Mouse (Mus musculus) retina, adult 2 months (tissue): ENCODE measurements around the gene Shkbp1.

ENCODE experiments used
- DNase-seq: peaks from one replicate; pipeline ENCODE4 v3.0.0-alpha.2; 2012; ENCODE audit warnings: low read depth, low spot score

Gene Shkbp1

DNA sequence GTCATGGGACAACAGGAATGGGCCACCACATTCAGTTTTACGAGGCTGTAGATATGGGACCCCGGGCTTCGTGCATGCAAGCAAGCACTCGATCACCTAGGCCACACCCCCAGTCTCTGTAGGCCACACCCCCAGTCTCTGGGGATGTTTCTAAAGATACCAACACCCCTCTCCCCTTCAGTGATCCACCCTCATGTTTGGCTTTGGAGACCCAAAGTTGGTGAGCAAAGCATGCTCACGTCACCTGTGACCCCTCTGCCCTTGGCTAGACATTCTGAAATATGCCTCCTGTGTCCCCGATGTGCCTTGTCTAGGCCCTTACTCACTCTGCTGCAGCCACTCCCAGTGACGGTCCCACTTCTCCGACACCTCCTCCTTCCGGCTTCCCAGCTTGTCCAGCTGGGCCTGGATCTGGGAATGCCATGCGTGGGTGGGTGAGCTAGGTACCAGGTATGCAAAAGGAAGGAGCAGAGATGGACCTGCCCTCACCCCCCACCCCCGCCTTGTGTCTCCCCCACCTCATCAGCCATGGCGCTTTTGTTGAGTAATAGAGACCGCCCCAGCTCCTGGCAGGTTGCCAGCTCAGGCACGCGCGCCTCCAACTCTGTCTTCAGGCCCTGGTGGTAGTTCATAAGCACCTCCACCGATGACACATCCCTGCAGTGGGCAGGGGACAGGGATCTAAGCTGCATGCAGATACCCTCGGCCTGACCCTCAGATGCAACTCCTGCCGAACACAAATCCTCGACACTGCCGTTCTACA is 10.4 kb upstream of the Shkbp1 start:
- no peak for DNase-seq

DNA sequence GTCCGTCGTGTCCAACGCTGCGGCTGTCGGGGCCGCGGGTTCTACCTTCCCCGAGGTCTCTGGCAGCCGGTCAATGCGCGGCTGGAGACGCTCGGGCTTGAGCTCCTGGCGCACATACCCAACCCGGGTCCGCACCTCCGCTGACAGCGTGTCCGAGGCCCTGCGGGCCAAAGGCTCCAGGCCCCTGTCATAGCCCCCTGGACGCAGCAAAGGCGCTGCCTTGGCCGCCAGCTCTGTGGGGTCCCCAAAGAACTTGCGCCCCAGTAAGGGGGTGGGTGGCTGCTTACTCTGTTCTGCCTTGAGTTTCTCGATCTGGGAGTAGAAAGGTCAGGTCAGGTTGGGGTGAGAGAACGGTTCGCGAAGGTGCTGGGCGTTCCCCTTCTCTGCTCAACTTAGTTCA is 8.6 kb upstream of the Shkbp1 start:
- DNase-seq = no peak

- DNase-seq = peak; percentile 98
These were observed 5.6 kb upstream of the Shkbp1 start for GRCm38 (mm10) chr7:27361283-27361946.

GRCm38 (mm10) chr7:27360749-27361148 is 4.9 kb upstream of the Shkbp1 start:
- DNase-seq = no peak

GRCm38 (mm10) chr7:27359706-27360358 is 4.0 kb upstream of the Shkbp1 start:
- no peak for DNase-seq

DNA sequence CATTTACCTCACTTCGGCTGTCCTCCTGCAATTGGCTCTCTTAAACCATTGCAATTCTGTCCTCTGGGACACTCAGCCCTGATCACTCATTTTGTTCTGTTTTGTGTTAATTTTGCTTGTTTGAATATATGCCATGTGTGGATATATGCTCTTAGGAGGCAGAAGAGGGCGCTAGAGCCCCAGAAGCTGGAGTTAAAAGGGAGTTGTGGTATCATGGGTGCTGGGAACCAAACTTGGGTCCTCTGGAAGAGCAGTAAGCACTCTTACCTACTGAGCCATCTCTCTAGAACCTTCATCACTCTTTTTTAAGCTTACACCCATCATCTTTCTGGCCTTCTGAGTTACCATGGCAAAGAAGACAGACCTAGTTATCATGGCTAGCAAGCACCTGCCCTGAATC is 3.3 kb upstream of the Shkbp1 start:
- no peak for DNase-seq

GRCm38 (mm10) chr7:27357595-27357978 is 1.8 kb upstream of the Shkbp1 start:
- no peak for DNase-seq

- DNase-seq = no peak
These were observed 1.2 kb upstream of the Shkbp1 start, which contains the start of gene Gm20479 for GRCm38 (mm10) chr7:27356861-27357594. Gene Gm20479 (minus strand): TSS chr7:27357419.

- DNase-seq = no peak
These were observed 429 bp upstream of the Shkbp1 start for GRCm38 (mm10) chr7:27356248-27356647.

DNA sequence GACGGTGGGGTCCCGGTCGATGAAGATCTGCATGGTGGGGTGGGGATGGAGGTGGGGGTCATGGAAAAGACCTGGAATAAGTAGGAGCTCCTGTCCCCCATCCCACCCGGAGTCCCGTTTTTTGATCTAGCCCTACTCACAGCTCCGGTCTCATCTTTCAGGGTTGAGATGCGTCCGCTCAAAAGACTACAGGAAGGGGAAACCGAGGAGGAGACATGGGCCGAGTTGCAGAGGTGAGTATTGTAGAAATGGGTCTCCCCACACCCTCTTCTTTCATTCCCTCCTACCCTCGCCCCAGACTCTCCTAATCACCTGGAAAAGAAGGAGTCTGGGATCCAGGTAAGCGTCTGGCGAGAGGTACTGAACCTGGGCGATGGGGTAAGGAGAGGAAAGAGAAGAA is 558 bp downstream of the Shkbp1 start:
- no peak for DNase-seq

DNA sequence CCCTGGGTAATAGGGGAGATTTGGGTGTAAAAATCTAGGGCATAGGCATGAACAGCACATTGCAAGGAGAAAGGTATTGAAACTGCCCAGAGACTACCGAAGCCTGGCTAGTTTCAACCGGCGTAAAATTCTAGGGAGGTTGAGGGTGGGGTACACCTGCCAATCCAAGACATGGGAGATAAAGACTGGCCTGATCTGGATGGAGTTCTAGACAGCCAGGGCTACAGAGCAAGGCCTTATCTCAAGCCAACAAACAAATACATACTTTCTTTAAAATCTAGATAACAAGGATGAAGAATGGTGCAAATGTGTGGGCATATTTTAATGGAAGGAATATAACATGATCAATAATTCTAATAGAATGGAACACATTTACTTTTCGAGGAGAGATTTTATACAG is 1.0 kb downstream of the Shkbp1 start:
- no peak for DNase-seq

DNA sequence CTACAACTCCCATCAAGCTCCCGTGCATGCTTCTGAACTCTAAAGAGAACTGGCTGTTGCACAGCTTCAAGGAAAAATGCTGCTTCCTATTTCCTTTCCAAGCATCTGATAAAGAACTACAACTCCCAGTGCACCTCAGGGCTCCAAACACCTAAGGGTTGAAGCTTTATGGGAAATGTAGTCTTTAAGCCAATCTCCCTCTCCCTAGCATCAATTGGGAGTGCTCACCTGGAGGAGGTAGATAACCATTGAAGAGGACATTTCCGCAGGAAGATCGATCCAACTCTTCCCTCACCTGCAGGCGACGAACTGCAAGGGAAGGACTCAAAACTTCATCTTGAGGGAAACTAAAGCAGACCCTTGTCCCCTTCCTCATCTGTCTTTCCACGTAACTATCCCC is 1.7 kb downstream of the Shkbp1 start:
- no peak for DNase-seq

- DNase-seq = no peak
These were observed 10.4 kb downstream of the Shkbp1 start for GRCm38 (mm10) chr7:27345444-27345843.

- DNase-seq = no peak
These were observed 13.2 kb downstream of the Shkbp1 start for GRCm38 (mm10) chr7:27342595-27342994.

GRCm38 (mm10) chr7:27339519-27339918 is 16.3 kb downstream of the Shkbp1 start:
- no peak for DNase-seq

GRCm38 (mm10) chr7:27339114-27339513 is 16.7 kb downstream of the Shkbp1 start:
- no peak for DNase-seq

GRCm38 (mm10) chr7:27337175-27337853 is 18.5 kb downstream of the Shkbp1 start, which contains the start of gene Ltbp4:
Gene Ltbp4 (minus strand): TSS chr7:27337692.
- DNase-seq = no peak

- DNase-seq = peak; percentile 60
These were observed 19.6 kb downstream of the Shkbp1 start for GRCm38 (mm10) chr7:27335928-27336823.

GRCm38 (mm10) chr7:27335011-27335720 is 20.7 kb downstream of the Shkbp1 start:
- DNase-seq = no peak
